Comparison of ENCODE assay signal across 8 mouse cellular contexts in genomic region chr7:80379531-80379930, GRCm38 (mm10). TPM values are rescaled to one million over a fixed set of nuclear protein-coding genes. Genes with fewer than 3 reads are reported as not detected.
DNase-seq lines count a peak whose midpoint lies in the region; ATAC-seq and TF ChIP-seq lines count a peak whose summit lies in the region.

No protein-coding gene starts in this region.

- peaks cover 2% of the 10 kb centered on the region; the same call in 1 of the 2 replicates for H3K36me3 ChIP-seq in liver, adult 2 months (ENCODE audit: control insufficient read depth, insufficient read depth, low read length)
- H3K36me3 ChIP-seq in liver, embryonic 11.5 days (ENCODE audit: control insufficient read depth, insufficient read depth, low read length) = 0 out of 2 replicates have a peak, but pooled peaks cover 3% of the 10 kb centered on the region

- no peaks in the 10 kb centered on the region for H3K9me3 ChIP-seq in liver, embryonic 11.5 days (ENCODE audit: control insufficient read depth, low read length)

- no peak overlapping the region for H3K27ac ChIP-seq in liver, adult 2 months (replicated peaks; ENCODE audit: insufficient read depth, low read depth, low read length)
- H3K27ac ChIP-seq in liver, embryonic 11.5 days (ENCODE audit: low read depth, low read length) = no peak overlapping the region

- TF ChIP-seq CTCF in liver, adult 2 months (IDR thresholded peaks at IDR 0.05; ENCODE audit: low read depth, low read length) = peak; percentile 69

- no peaks in the 10 kb centered on the region for H3K4me1 ChIP-seq in liver, adult 2 months (ENCODE audit: control insufficient read depth, insufficient read depth, low read length)
- H3K4me1 ChIP-seq in liver, embryonic 11.5 days (replicated peaks; ENCODE audit: control insufficient read depth, insufficient read depth, low read length) = peaks cover 2% of the 10 kb centered on the region

- H3K79me2 ChIP-seq in liver, adult 2 months (ENCODE audit: control insufficient read depth, insufficient read depth, low read length) = no peaks in the 10 kb centered on the region

- 80% methylated on average over 13 of the region's 13 CpGs for WGBS in liver, adult 2 months
- whole genome bisulfite sequencing in liver, embryonic 11.5 days = 64% methylated on average over 13 of the region's 13 CpGs

- DNase-seq in adrenal gland, postnatal 14 days = peak; percentile 61
- DNase-seq in adrenal gland, postnatal 4 days (ENCODE audit: low spot score in 2 of 2) = no peak
- DNase-seq in liver, adult 2 months (ENCODE audit: extremely low read depth, low read depth, low spot score) = no peak
- no peak for DNase-seq in liver, embryonic 11.5 days (ENCODE audit: low spot score)
- DNase-seq in kidney, postnatal 14 days = peak; percentile 41
- DNase-seq in thymus, postnatal 0 days (ENCODE audit: low spot score) = peak; percentile 49
- DNase-seq in left cerebral cortex, postnatal 36 days (ENCODE audit: low spot score in 2 of 2) = no peak
- no peak for DNase-seq in heart, postnatal 10 days

- no peak overlapping the region for H3K9ac ChIP-seq in liver, adult 2 months (ENCODE audit: low read depth, low read length)
- no peak overlapping the region for H3K9ac ChIP-seq in liver, embryonic 11.5 days (ENCODE audit: low read depth, low read length)

- H3K27me3 ChIP-seq in liver, adult 2 months (ENCODE audit: control insufficient read depth, insufficient read depth, low read length) = no peaks in the 10 kb centered on the region
- no peaks in the 10 kb centered on the region for H3K27me3 ChIP-seq in liver, embryonic 11.5 days (replicated peaks; ENCODE audit: control insufficient read depth, insufficient read depth, low read length)

- H3K4me3 ChIP-seq in liver, adult 2 months (ENCODE audit: insufficient read depth, low read depth, low read length) = no peak overlapping the region
- H3K4me3 ChIP-seq in liver, embryonic 11.5 days (ENCODE audit: low read depth, low read length) = no peak overlapping the region

- no peak for ATAC-seq in liver, embryonic 11.5 days (replicated peaks; ENCODE audit: low FRiP score)

- TF ChIP-seq POLR2A in liver, adult 2 months (IDR thresholded peaks at IDR 0.05; ENCODE audit: extremely low read depth, insufficient read depth, low read length) = no peak

- intact Hi-C loops in left cerebral cortex, postnatal 36 days (cut with DNase I) = no loop called here
- intact Hi-C loops in heart, postnatal 10 days (cut with DNase I) = no loop called here

- no peak overlapping the region for H3K4me2 ChIP-seq in liver, embryonic 11.5 days

RNA-seq across cellular contexts. Expression of gene Fes, which starts 8.2 kb away (rescaled TPM):
- total RNA-seq in adrenal gland, postnatal 14 days (2021) = 12.8 and 13.0 TPM in 2 replicates
- total RNA-seq in adrenal gland, postnatal 4 days (2021) = 10 to 100 TPM; 19.3 to 21.1 TPM
- 4.6 and 9.9 TPM in 2 replicates for total RNA-seq in liver, adult 2 months (2014; rRNA removed)
- polyA plus RNA-seq in liver, adult 2 months (2012; rRNA removed) = 5.8 and 9.6 TPM in 2 replicates
- polyA plus RNA-seq in liver, embryonic 11.5 days (2014; fragmentation: Nextera tagmentation; extraction: Ambion mirVana) = 15.2 and 16.4 TPM in 2 replicates
- polyA plus RNA-seq in thymus, postnatal 0 days (2015; fragmentation: Nextera tagmentation; extraction: Ambion mirVana) = 7.3 and 7.8 TPM in 2 replicates
- total RNA-seq in left cerebral cortex, postnatal 36 days (2021) = 1 to 10 TPM; 6.0 to 7.1 TPM
- total RNA-seq in heart, postnatal 10 days (2021) = 10 to 100 TPM; 19.9 to 21.7 TPM

RNA-seq across cellular contexts. Expression of gene Man2a2, which starts 8.4 kb away (rescaled TPM):
- total RNA-seq in adrenal gland, postnatal 14 days (2021) = 61.4 and 82.8 TPM in 2 replicates
- 100 to 1,000 TPM; 106 to 111 TPM for total RNA-seq in adrenal gland, postnatal 4 days (2021)
- 9.3 and 13.2 TPM in 2 replicates for total RNA-seq in liver, adult 2 months (2014; rRNA removed)
- 26.5 and 45.6 TPM in 2 replicates for polyA plus RNA-seq in liver, adult 2 months (2012; rRNA removed)
- 9.4 and 12.4 TPM in 2 replicates for polyA plus RNA-seq in liver, embryonic 11.5 days (2014; fragmentation: Nextera tagmentation; extraction: Ambion mirVana)
- 7.1 and 10.3 TPM in 2 replicates for polyA plus RNA-seq in thymus, postnatal 0 days (2015; fragmentation: Nextera tagmentation; extraction: Ambion mirVana)
- total RNA-seq in left cerebral cortex, postnatal 36 days (2021) = 100 to 1,000 TPM; 128 to 158 TPM
- 10 to 100 TPM; 70.5 to 72.0 TPM for total RNA-seq in heart, postnatal 10 days (2021)

RNA-seq across cellular contexts. Expression of gene Furin, which starts 25.7 kb away (rescaled TPM):
- 138 and 140 TPM in 2 replicates for total RNA-seq in adrenal gland, postnatal 14 days (2021)
- total RNA-seq in adrenal gland, postnatal 4 days (2021) = 100 to 1,000 TPM; 137 to 140 TPM
- total RNA-seq in liver, adult 2 months (2014; rRNA removed) = 26.5 and 42.6 TPM in 2 replicates
- 152 and 163 TPM in 2 replicates for polyA plus RNA-seq in liver, adult 2 months (2012; rRNA removed)
- 8.3 and 10.4 TPM in 2 replicates for polyA plus RNA-seq in liver, embryonic 11.5 days (2014; fragmentation: Nextera tagmentation; extraction: Ambion mirVana)
- 6.8 and 9.1 TPM in 2 replicates for polyA plus RNA-seq in thymus, postnatal 0 days (2015; fragmentation: Nextera tagmentation; extraction: Ambion mirVana)
- 10 to 100 TPM; 30.7 to 38.5 TPM for total RNA-seq in left cerebral cortex, postnatal 36 days (2021)
- total RNA-seq in heart, postnatal 10 days (2021) = 100 to 1,000 TPM; 119 to 139 TPM

RNA-seq across cellular contexts. Expression of gene Hddc3, which starts 36.6 kb away (rescaled TPM):
- total RNA-seq in adrenal gland, postnatal 14 days (2021) = 35.1 and 44.2 TPM in 2 replicates
- total RNA-seq in adrenal gland, postnatal 4 days (2021) = 10 to 100 TPM; 41.8 to 42.4 TPM
- 6.9 and 8.7 TPM in 2 replicates for total RNA-seq in liver, adult 2 months (2014; rRNA removed)
- polyA plus RNA-seq in liver, adult 2 months (2012; rRNA removed) = 28.3 and 58.2 TPM in 2 replicates
- polyA plus RNA-seq in liver, embryonic 11.5 days (2014; fragmentation: Nextera tagmentation; extraction: Ambion mirVana) = 9.7 and 10.5 TPM in 2 replicates
- 8.4 and 12.7 TPM in 2 replicates for polyA plus RNA-seq in thymus, postnatal 0 days (2015; fragmentation: Nextera tagmentation; extraction: Ambion mirVana)
- total RNA-seq in left cerebral cortex, postnatal 36 days (2021) = 10 to 100 TPM; 52.9 to 65.7 TPM
- 10 to 100 TPM; 33.1 to 35.5 TPM for total RNA-seq in heart, postnatal 10 days (2021)

RNA-seq across cellular contexts. Expression of gene Unc45a, which starts 38.7 kb away (rescaled TPM):
- total RNA-seq in adrenal gland, postnatal 14 days (2021) = 52.5 and 59.0 TPM in 2 replicates
- total RNA-seq in adrenal gland, postnatal 4 days (2021) = 10 to 100 TPM; 43.6 to 53.5 TPM
- total RNA-seq in liver, adult 2 months (2014; rRNA removed) = 8.6 and 8.9 TPM in 2 replicates
- 19.1 and 21.5 TPM in 2 replicates for polyA plus RNA-seq in liver, adult 2 months (2012; rRNA removed)
- 23.7 and 24.0 TPM in 2 replicates for polyA plus RNA-seq in liver, embryonic 11.5 days (2014; fragmentation: Nextera tagmentation; extraction: Ambion mirVana)
- polyA plus RNA-seq in thymus, postnatal 0 days (2015; fragmentation: Nextera tagmentation; extraction: Ambion mirVana) = 31.0 and 32.3 TPM in 2 replicates
- total RNA-seq in left cerebral cortex, postnatal 36 days (2021) = 10 to 100 TPM; 36.4 to 39.6 TPM
- total RNA-seq in heart, postnatal 10 days (2021) = 10 to 100 TPM; 17.9 to 18.9 TPM

Comparison
In these comparisons a context has a peak if more than half of its experiments do, and no peak if none do; other contexts are left out.
1. DNase-seq: peak in adrenal gland, postnatal 14 days (single experiment), kidney, postnatal 14 days (single experiment) and thymus, postnatal 0 days (single experiment); none in adrenal gland, postnatal 4 days (0 of 2), liver, adult 2 months (single experiment), liver, embryonic 11.5 days (single experiment), left cerebral cortex, postnatal 36 days (0 of 2) and heart, postnatal 10 days (0 of 2).